Mouse (Mus musculus) liver, postnatal 0 days (tissue): ENCODE results near the gene AI464131.

ENCODE experiments used
- CTCF ChIP-seq: sonication (generic); IDR thresholded peaks from 2 replicates; pipeline ENCODE4 v1.5.1; 2016; ENCODE audit warnings: antibody characterized with exemption, low read depth
- EP300 ChIP-seq: IDR thresholded peaks from 2 replicates; pipeline ENCODE4 v1.6.1; 2016; ENCODE audit warnings: antibody characterized with exemption, low read depth, mild to moderate bottlenecking

- TF ChIP-seq CTCF, result no peak
- no peak for TF ChIP-seq EP300
Observed at GRCm38 (mm10) chr4:41471384-41471689, 31.5 kb downstream of the AI464131 start.
